Mouse (Mus musculus) spleen, postnatal 14 days (tissue): Measurements from ENCODE around the gene Gucy2e.

Experiments used
- DNase-seq, 2 experiments: peaks; one replicate each; pipeline ENCODE4 v3.0.0; 2021 to 2022; ENCODE audit warnings: low spot score in 2 of 2

Gene Gucy2e

GRCm38 (mm10) chr11:69236926-69237260 is at the start of gene Gucy2e:
Gucy2e (minus strand) TSS chr11:69237036.
- DNase-seq, result no peak

- DNase-seq, result no peak
Measured at GRCm38 (mm10) chr11:69277267-69277666, 40.4 kb upstream of the Gucy2e start.

- DNase-seq, result no peak
Measured at GRCm38 (mm10) chr11:69276081-69276480, 39.2 kb upstream of the Gucy2e start.

- DNase-seq, result no peak
Measured at GRCm38 (mm10) chr11:69275650-69276049, 38.8 kb upstream of the Gucy2e start.

- peak; percentile 57 to 84 for DNase-seq
Measured at GRCm38 (mm10) chr11:69272122-69272740, 35.4 kb upstream of the Gucy2e start.

GRCm38 (mm10) chr11:69269575-69269974 is 32.7 kb upstream of the Gucy2e start:
- DNase-seq, result peak; percentile 35 to 67

- no peak for DNase-seq
Measured at GRCm38 (mm10) chr11:69268100-69268499, 31.3 kb upstream of the Gucy2e start.

GRCm38 (mm10) chr11:69267341-69267740 is 30.5 kb upstream of the Gucy2e start:
- DNase-seq, result no peak

GRCm38 (mm10) chr11:69266253-69266652 is 29.4 kb upstream of the Gucy2e start:
- DNase-seq, result no peak

- no peak for DNase-seq
Measured at GRCm38 (mm10) chr11:69265410-69265809, 28.6 kb upstream of the Gucy2e start.

- DNase-seq, result no peak
Measured at GRCm38 (mm10) chr11:69264276-69264675, 27.4 kb upstream of the Gucy2e start.

- DNase-seq, result no peak
Measured at GRCm38 (mm10) chr11:69260111-69260510, 23.3 kb upstream of the Gucy2e start.

- peak in 1 of 2 experiments; percentile 40 for DNase-seq
Measured at GRCm38 (mm10) chr11:69258287-69258686, 21.5 kb upstream of the Gucy2e start.

GRCm38 (mm10) chr11:69257807-69258206 is 21.0 kb upstream of the Gucy2e start:
- DNase-seq, result no peak

- no peak for DNase-seq
Measured at GRCm38 (mm10) chr11:69257072-69257471, 20.2 kb upstream of the Gucy2e start.

GRCm38 (mm10) chr11:69254808-69255207 is 18.0 kb upstream of the Gucy2e start:
- no peak for DNase-seq

GRCm38 (mm10) chr11:69253131-69253530 is 16.3 kb upstream of the Gucy2e start:
- DNase-seq, result no peak

- DNase-seq, result no peak
Measured at GRCm38 (mm10) chr11:69251953-69252352, 15.1 kb upstream of the Gucy2e start.

GRCm38 (mm10) chr11:69251135-69251842 is 14.5 kb upstream of the Gucy2e start:
- DNase-seq, result no peak

- no peak for DNase-seq
Measured at GRCm38 (mm10) chr11:69250106-69250505, 13.3 kb upstream of the Gucy2e start.

- DNase-seq, result no peak
Measured at GRCm38 (mm10) chr11:69249131-69249530, 12.3 kb upstream of the Gucy2e start.

- DNase-seq, result no peak
Measured at GRCm38 (mm10) chr11:69245643-69246042, 8.8 kb upstream of the Gucy2e start.

GRCm38 (mm10) chr11:69244911-69245310 is 8.1 kb upstream of the Gucy2e start:
- DNase-seq, result no peak
